Mouse (Mus musculus) stomach, postnatal 0 days (tissue): ENCODE results near the gene Tcn2.

Experiments
- CTCF ChIP-seq: IDR thresholded peaks from 2 replicates; pipeline ENCODE4 v1.5.1; 2016; ENCODE audit warnings: antibody characterized with exemption, low read depth, mild to moderate bottlenecking, moderate library complexity
- EP300 ChIP-seq: optimal IDR thresholded peaks from 2 replicates; pipeline ENCODE3; 2016; ENCODE audit warnings: antibody characterized with exemption

DNA sequence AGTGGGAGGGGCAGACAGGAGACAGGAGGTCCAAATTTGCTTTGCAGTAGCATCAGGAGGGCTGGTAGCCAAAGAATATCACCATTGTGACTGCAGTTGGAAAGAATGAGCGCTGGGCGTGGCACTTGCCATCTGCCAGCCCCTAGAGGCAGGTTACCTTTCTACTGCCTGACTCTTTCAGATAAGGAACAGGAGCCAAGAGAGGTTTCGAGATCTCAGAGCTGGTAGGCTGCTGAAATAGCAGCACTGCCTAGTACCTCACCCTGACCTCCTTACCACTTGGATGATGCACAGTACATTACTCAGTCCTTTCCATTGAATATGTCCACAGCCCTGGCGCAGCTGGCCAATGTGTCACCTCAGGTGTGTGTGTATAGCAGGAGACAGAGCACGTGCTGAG lies 44.6 kb downstream of the Tcn2 start:
- TF ChIP-seq CTCF (no peak), EP300 (no peak)
